Mouse (Mus musculus) kidney, embryonic 14.5 days (tissue): ENCODE measurements at regions not wholly inside any gene's neighbourhood (a gene's known extent, or its start where the extent isn't known, plus 50 kb on each side); places are given as distances from the start of the nearest gene placed in this dataset.

Experiments
- ATAC-seq: fragments of 200-750 bp; cut with Nextera tagmentation; 2 replicates; pipeline ENCODE4 v1.8.0; 2017; ENCODE audit warnings: moderate number of reproducible peaks, mild to moderate bottlenecking, moderate TSS enrichment, moderate library complexity; ENCODE audit not compliant: low FRiP score, low TSS enrichment
- H3K27ac ChIP-seq: fragments of 300-500 bp; sonication (generic); 2 replicates; pipeline ENCODE4 v1.5.1; 2014; ENCODE audit warnings: low read depth, mild to moderate bottlenecking, low read length, moderate library complexity, mixed read lengths
- H3K27me3 ChIP-seq: fragments of 300-500 bp; sonication (generic); 2 replicates; pipeline ENCODE4 v1.6.1; 2014; ENCODE audit warnings: mild to moderate bottlenecking, low read length; ENCODE audit not compliant: control insufficient read depth, insufficient read depth
- H3K36me3 ChIP-seq: fragments of 300-500 bp; sonication (generic); 2 replicates; pipeline ENCODE4 v1.6.1; 2014; ENCODE audit warnings: low read length, mixed read lengths; ENCODE audit not compliant: control insufficient read depth, insufficient read depth
- H3K4me1 ChIP-seq: fragments of 300-500 bp; sonication (generic); 2 replicates; pipeline ENCODE4 v1.6.1; 2014; ENCODE audit warnings: low read length, mixed read lengths; ENCODE audit not compliant: control insufficient read depth, insufficient read depth
- H3K4me2 ChIP-seq: fragments of 300-500 bp; sonication (generic); replicated peaks from 2 replicates; pipeline ENCODE4 v1.6.1; 2014; ENCODE audit warnings: low read depth, mild to moderate bottlenecking, low read length
- H3K4me3 ChIP-seq: fragments of 300-500 bp; sonication (generic); 2 replicates; pipeline ENCODE4 v1.5.1; 2014; ENCODE audit warnings: mild to moderate bottlenecking, low read length
- H3K9ac ChIP-seq: fragments of 300-500 bp; sonication (generic); 2 replicates; pipeline ENCODE4 v1.6.1; 2014; ENCODE audit warnings: low read depth, mild to moderate bottlenecking, low read length, moderate library complexity
- H3K9me3 ChIP-seq: fragments of 300-500 bp; sonication (generic); 2 replicates; pipeline ENCODE4 v1.6.1; 2016; ENCODE audit warnings: low read length; ENCODE audit not compliant: control insufficient read depth
- WGBS: fragments of 180-500 bp; shearing (Covaris S2); extraction: QIAGEN DNeasy Blood & Tissue Kit; methylation state at CpG from one replicate; pipeline ENCODE4 v1.1.7; 2014; 5-methylcytosine and 5-hydroxymethylcytosine counted together

- ATAC-seq = no peak
- no peak overlapping the region for H3K27ac ChIP-seq
- no peak overlapping the region for H3K9ac ChIP-seq
These were observed 247.1 kb downstream of the Tmem38b start for GRCm38 (mm10) chr4:54072932-54073331.

GRCm38 (mm10) chr4:54073483-54073882 is 247.6 kb downstream of the Tmem38b start:
- no peak overlapping the region for H3K4me2 ChIP-seq
- no peaks in the 10 kb centered on the region for H3K4me1 ChIP-seq
- peaks cover 8% of the 10 kb centered on the region; the same call in 1 of the 2 replicates for H3K9me3 ChIP-seq
- no peaks in the 10 kb centered on the region for H3K36me3 ChIP-seq
- no peaks in the 10 kb centered on the region for H3K27me3 ChIP-seq
- H3K27ac ChIP-seq = no peak overlapping the region
- whole genome bisulfite sequencing = 70% methylated on average over 7 of the region's 7 CpGs
- no peak overlapping the region for H3K9ac ChIP-seq
- ATAC-seq = no peak
- H3K4me3 ChIP-seq = no peak overlapping the region

More at GRCm38 (mm10) chr4:54072932-54073331, 247.1 kb downstream of the Tmem38b start:
- no peaks in the 10 kb centered on the region for H3K4me1 ChIP-seq
- no peaks in the 10 kb centered on the region for H3K27me3 ChIP-seq
- no peak overlapping the region for H3K4me3 ChIP-seq
- no peaks in the 10 kb centered on the region for H3K36me3 ChIP-seq
- H3K9me3 ChIP-seq = peaks cover 8% of the 10 kb centered on the region; the same call in 1 of the 2 replicates
- WGBS = 22% methylated on average over 10 of the region's 10 CpGs
- H3K4me2 ChIP-seq = no peak overlapping the region; the same call in 1 of the 2 replicates

GRCm38 (mm10) chr4:54074226-54074625 is 248.4 kb downstream of the Tmem38b start:
- Histone ChIP-seq H3K27ac (no peak overlapping the region), H3K4me1 (no peaks in the 10 kb centered on the region), H3K27me3 (no peaks in the 10 kb centered on the region), H3K4me2 (no peak overlapping the region), H3K36me3 (no peaks in the 10 kb centered on the region), H3K9ac (no peak overlapping the region), H3K9me3 (peaks cover 8% of the 10 kb centered on the region; the same call in 1 of the 2 replicates), H3K4me3 (no peak overlapping the region)
- ATAC-seq = no peak
- 59% methylated on average over 5 of the region's 5 CpGs for WGBS

DNA sequence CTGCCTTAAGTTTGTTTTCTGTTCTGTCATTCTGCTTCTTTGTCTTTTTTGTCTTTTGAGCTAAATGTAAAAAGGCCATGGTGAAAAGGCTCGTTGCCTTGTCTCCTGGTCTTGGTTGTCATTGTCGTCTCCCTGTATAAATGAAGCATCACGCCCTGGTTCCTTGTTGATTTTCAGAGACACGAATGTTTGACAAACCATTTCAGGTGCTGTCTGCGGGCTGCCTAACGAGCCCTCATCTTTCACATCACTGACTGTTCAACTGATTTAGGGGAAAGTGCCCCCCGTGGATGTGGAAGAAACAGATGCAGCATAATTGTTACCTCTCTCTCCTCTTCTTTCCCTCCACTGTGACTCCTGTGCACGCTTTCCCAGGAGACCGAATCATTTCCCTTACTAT is 254.7 kb downstream of the Tmem38b start:
- no peaks in the 10 kb centered on the region for H3K4me1 ChIP-seq
- WGBS = 78% methylated on average over 9 of the region's 9 CpGs
- no peak overlapping the region for H3K4me3 ChIP-seq
- ATAC-seq = no peak
- H3K4me2 ChIP-seq = no peak overlapping the region
- H3K27me3 ChIP-seq = no peaks in the 10 kb centered on the region
- H3K9ac ChIP-seq = no peak overlapping the region
- no peaks in the 10 kb centered on the region for H3K9me3 ChIP-seq
- no peak overlapping the region for H3K27ac ChIP-seq
- H3K36me3 ChIP-seq = no peaks in the 10 kb centered on the region

DNA sequence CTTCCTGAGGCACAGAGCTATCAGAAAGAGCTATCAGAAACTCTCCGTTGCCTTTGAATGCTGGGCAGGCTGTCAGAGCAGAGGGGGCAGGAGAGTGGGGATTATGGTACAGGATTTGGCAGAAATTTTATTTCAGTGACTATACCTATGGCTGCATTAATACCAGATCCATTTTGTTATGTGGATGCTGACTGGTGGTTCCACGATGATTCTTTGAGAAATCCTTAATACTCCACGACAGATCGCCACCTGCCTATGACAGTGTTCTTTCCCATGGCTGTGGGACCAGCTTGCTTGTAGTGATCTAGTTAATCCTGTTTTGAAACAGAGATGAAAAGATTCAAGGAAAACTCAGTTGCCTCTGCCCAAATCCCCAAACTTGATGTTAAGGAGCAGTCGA is 255.6 kb downstream of the Tmem38b start:
- no peak overlapping the region for H3K4me3 ChIP-seq
- no peak overlapping the region for H3K4me2 ChIP-seq
- ATAC-seq = no peak
- H3K4me1 ChIP-seq = no peaks in the 10 kb centered on the region
- WGBS = 81% methylated on average over 5 of the region's 5 CpGs
- H3K27me3 ChIP-seq = no peaks in the 10 kb centered on the region
- no peaks in the 10 kb centered on the region for H3K36me3 ChIP-seq
- no peak overlapping the region for H3K9ac ChIP-seq
- no peak overlapping the region for H3K27ac ChIP-seq
- H3K9me3 ChIP-seq = no peaks in the 10 kb centered on the region

DNA sequence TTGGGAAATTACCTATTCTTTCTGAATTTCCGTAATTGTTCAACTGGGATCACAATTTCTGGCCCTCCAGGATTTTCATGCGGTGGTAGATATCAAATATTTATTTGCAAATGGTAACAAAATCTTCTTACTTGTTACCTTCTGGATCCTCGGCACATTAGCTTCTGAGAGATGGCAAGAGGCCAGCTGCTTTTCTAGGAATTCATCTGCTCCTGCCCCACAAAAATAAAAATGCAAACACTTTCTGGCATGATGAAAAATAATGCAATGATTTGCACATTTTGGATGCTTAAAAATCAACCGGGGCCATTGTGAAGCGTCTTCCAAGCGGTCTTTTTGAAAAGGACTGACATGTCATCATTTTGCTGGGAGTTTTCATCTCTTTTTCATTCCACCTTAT is 258.9 kb downstream of the Tmem38b start:
- no peak for ATAC-seq
- WGBS = 87% methylated on average over 6 of the region's 6 CpGs
- H3K27ac ChIP-seq = no peak overlapping the region

DNA sequence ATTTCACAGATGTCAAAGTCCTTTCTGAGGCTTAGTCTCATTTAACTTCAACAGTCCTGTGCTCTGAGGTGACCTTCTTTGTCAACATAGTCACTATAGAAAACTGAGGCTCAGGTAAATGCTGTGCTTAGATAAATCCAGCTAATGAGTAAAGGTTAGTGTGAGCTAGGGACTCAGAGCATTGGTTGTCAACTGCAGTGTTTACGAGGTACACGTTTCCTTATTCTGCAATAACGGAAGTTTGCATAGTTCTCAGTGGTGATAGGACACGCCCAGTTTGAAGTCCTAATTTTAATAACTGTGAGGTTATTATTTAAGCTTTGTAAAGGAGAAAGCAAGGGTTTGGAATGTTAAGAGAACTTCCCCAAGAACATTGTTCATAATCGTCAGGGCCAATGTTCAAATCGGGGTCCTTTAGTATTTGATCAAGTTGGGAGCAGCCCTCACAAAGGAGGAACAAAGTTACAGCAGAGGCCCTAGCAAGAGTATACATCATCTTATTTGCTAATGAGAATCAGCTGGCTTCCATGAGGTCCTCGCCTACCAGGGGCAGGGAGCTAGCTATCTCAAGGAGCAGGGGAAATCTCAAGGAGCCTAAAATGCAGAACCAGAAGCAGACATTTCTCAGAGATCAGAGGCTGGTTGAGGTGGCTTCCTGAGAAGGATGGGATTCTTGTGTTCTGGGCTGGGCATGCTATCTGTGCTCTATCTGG is 268.6 kb downstream of the Tmem38b start:
- no peak overlapping the region for H3K4me3 ChIP-seq
- WGBS = 85% methylated on average over 7 of the region's 7 CpGs
- no peak for ATAC-seq
- no peaks in the 10 kb centered on the region for H3K9me3 ChIP-seq
- no peak overlapping the region for H3K27ac ChIP-seq
- H3K4me1 ChIP-seq = no peaks in the 10 kb centered on the region
- H3K9ac ChIP-seq = no peak overlapping the region
- H3K36me3 ChIP-seq = no peaks in the 10 kb centered on the region
- no peaks in the 10 kb centered on the region for H3K27me3 ChIP-seq
- H3K4me2 ChIP-seq = no peak overlapping the region

More for the DNA sequence above, 258.9 kb downstream of the Tmem38b start:
- Histone ChIP-seq H3K4me2 (no peak overlapping the region), H3K9ac (no peak overlapping the region), H3K9me3 (no peaks in the 10 kb centered on the region), H3K4me3 (no peak overlapping the region), H3K4me1 (no peaks in the 10 kb centered on the region), H3K27me3 (no peaks in the 10 kb centered on the region), H3K36me3 (no peaks in the 10 kb centered on the region)

GRCm38 (mm10) chr4:54095200-54095930 is 269.5 kb downstream of the Tmem38b start:
- no peaks in the 10 kb centered on the region for H3K4me1 ChIP-seq
- no peak for ATAC-seq
- no peak overlapping the region for H3K4me2 ChIP-seq
- H3K9me3 ChIP-seq = no peaks in the 10 kb centered on the region
- H3K4me3 ChIP-seq = no peak overlapping the region
- 72% methylated on average over 4 of the region's 4 CpGs for WGBS
- no peak overlapping the region for H3K9ac ChIP-seq
- no peak overlapping the region for H3K27ac ChIP-seq
- no peaks in the 10 kb centered on the region for H3K27me3 ChIP-seq
- no peaks in the 10 kb centered on the region for H3K36me3 ChIP-seq

DNA sequence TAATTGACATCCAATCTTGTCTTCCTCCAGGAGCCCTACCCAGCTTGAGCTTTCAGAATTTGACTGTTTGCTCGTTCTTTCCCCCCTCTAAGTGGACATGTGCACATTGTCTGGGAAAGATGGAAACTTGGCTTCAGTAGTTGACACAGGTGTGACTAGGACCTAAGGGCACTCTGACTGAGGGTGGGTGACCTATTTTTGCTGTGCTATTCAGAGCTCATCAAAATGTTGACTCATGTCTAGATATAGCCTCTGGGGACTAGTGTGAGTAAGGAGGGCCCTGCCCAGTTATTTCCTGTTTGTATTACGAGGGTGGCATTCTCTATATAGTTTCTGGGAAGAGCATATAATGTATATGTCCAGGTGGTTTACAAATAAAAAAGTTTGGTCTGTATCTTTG is 271.7 kb downstream of the Tmem38b start:
- Histone ChIP-seq H3K9ac (no peak overlapping the region), H3K4me2 (no peak overlapping the region), H3K9me3 (no peaks in the 10 kb centered on the region), H3K27me3 (no peaks in the 10 kb centered on the region), H3K4me3 (no peak overlapping the region), H3K4me1 (no peaks in the 10 kb centered on the region), H3K36me3 (no peaks in the 10 kb centered on the region), H3K27ac (no peak overlapping the region)
- ATAC-seq = no peak
- WGBS = 78% methylated on average over 2 of the region's 2 CpGs
